Mouse (Mus musculus) heart, adult 2 months (tissue): ENCODE results near the gene Rgl2.

Experiments used
- CTCF ChIP-seq: fragments of 200-600 bp; IDR thresholded peaks from 2 replicates; pipeline ENCODE4 v1.8.1; 2022; ENCODE audit warnings: antibody characterized with exemption, mild to moderate bottlenecking, moderate library complexity
- EP300 ChIP-seq: fragments of 200-500 bp; IDR thresholded peaks from 2 replicates; pipeline ENCODE4 v1.6.1; 2011; ENCODE audit warnings: low read depth, low read length, control low read depth; ENCODE audit not compliant: insufficient read depth

GRCm38 (mm10) chr17:33917656-33918292 lies 11.6 kb upstream of the Rgl2 start:
- no peak for TF ChIP-seq EP300
- no peak for TF ChIP-seq CTCF
